Mouse (Mus musculus) urinary bladder, adult 18-20 months (tissue): ENCODE data around the gene Pdcd1.
"Not testable (repeated sequence)": the region's sequence is repeated elsewhere in the genome, so short reads cannot be mapped to it uniquely, and the experiment has no call there.

Experiments
- DNase-seq, 2 experiments: peaks; one replicate each; pipeline ENCODE4 v3.0.0; 2022; ENCODE audit warnings: low spot score in 2 of 2, mixed read lengths in 2 of 2

Pdcd1 gene

GRCm38 (mm10) chr1:94052373-94052772 lies at the start of gene Pdcd1:
Gene Pdcd1 (minus strand): TSS chr1:94052553.
- no peak for DNase-seq

GRCm38 (mm10) chr1:94091788-94092187 lies 39.4 kb upstream of the Pdcd1 start:
- DNase-seq = no peak

GRCm38 (mm10) chr1:94086311-94086898 lies 34.1 kb upstream of the Pdcd1 start:
- DNase-seq = no peak

- DNase-seq = no peak
Measured at GRCm38 (mm10) chr1:94085324-94086105, 33.2 kb upstream of the Pdcd1 start.

GRCm38 (mm10) chr1:94081761-94082160 lies 29.4 kb upstream of the Pdcd1 start:
- no peak for DNase-seq

GRCm38 (mm10) chr1:94081191-94081590 lies 28.8 kb upstream of the Pdcd1 start:
- DNase-seq = no peak

GRCm38 (mm10) chr1:94080718-94081117 lies 28.4 kb upstream of the Pdcd1 start:
- DNase-seq = no peak

GRCm38 (mm10) chr1:94078835-94079440 lies 26.6 kb upstream of the Pdcd1 start:
- DNase-seq = peak; percentile 71 to 82

GRCm38 (mm10) chr1:94078314-94078713 lies 26.0 kb upstream of the Pdcd1 start:
- no peak for DNase-seq

GRCm38 (mm10) chr1:94076702-94077101 lies 24.3 kb upstream of the Pdcd1 start:
- no peak for DNase-seq

- no peak for DNase-seq
Measured at GRCm38 (mm10) chr1:94074756-94075155, 22.4 kb upstream of the Pdcd1 start.

- not testable (repeated sequence) for DNase-seq
Measured at GRCm38 (mm10) chr1:94058281-94058680, 5.9 kb upstream of the Pdcd1 start.

GRCm38 (mm10) chr1:94057401-94057800 lies 5.0 kb upstream of the Pdcd1 start:
- DNase-seq = no peak

GRCm38 (mm10) chr1:94055966-94056365 lies 3.6 kb upstream of the Pdcd1 start:
- DNase-seq = no peak

GRCm38 (mm10) chr1:94054481-94054880 lies 2.1 kb upstream of the Pdcd1 start:
- DNase-seq = no peak

- no peak for DNase-seq
Measured at GRCm38 (mm10) chr1:94053530-94054216, 1.3 kb upstream of the Pdcd1 start.

- no peak for DNase-seq
Measured at GRCm38 (mm10) chr1:94051104-94051503, 1.2 kb downstream of the Pdcd1 start.

GRCm38 (mm10) chr1:94046544-94046943 lies 5.8 kb downstream of the Pdcd1 start:
- DNase-seq = no peak

GRCm38 (mm10) chr1:94045559-94045958 lies 6.8 kb downstream of the Pdcd1 start:
- no peak for DNase-seq

- DNase-seq = no peak
Measured at GRCm38 (mm10) chr1:94040391-94040790, 12.0 kb downstream of the Pdcd1 start.

GRCm38 (mm10) chr1:94034984-94035743 lies 17.2 kb downstream of the Pdcd1 start:
- peak; percentile 53 to 63 for DNase-seq
